Mouse (Mus musculus): ENCODE measurements around the gene Ddb1. TPM values are rescaled to one million over a fixed set of nuclear protein-coding genes. Genes with fewer than 3 reads are reported as not detected.

The Ddb1 gene
- polyA plus RNA-seq, 1 experiment from 2014 or later = 245 TPM

- no peak; the same call in 1 of the 2 replicates for ATAC-seq (ENCODE audit: low read depth)
- Histone ChIP-seq H3K27ac (replicated peaks) (no peak overlapping the region), H3K4me1 (replicated peaks) (peaks cover 6% of the 10 kb centered on the region), H3K27me3 (peaks cover 3% of the 10 kb centered on the region), H3K36me3 (no peaks in the 10 kb centered on the region), H3K9me3 (no peaks in the 10 kb centered on the region), H3K4me3 (no peak overlapping the region), H3K4me2 (no peak overlapping the region), H3K9ac (no peak overlapping the region)
- WGBS = 46% methylated on average over 13 of the region's 13 CpGs
Measured at GRCm38 (mm10) chr19:10640589-10641378, 35.7 kb downstream of the Ddb1 start.

- WGBS = 91% methylated on average over 2 of the region's 2 CpGs
- no peak for ATAC-seq (ENCODE audit: low read depth)
- no peaks in the 10 kb centered on the region; the same call in 1 of the 2 replicates for H3K27me3 ChIP-seq
- H3K9me3 ChIP-seq = no peaks in the 10 kb centered on the region
- no peak overlapping the region for H3K9ac ChIP-seq
- no peaks in the 10 kb centered on the region for H3K36me3 ChIP-seq
- H3K4me1 ChIP-seq (replicated peaks) = peaks cover under 1% of the 10 kb centered on the region; the same call in 1 of the 2 replicates
- H3K4me3 ChIP-seq = no peak overlapping the region
- no peak overlapping the region for H3K27ac ChIP-seq (replicated peaks)
- H3K4me2 ChIP-seq = no peak overlapping the region
Measured at GRCm38 (mm10) chr19:10645616-10646015, 40.5 kb downstream of the Ddb1 start.

GRCm38 (mm10) chr19:10648156-10648555 lies 43.0 kb downstream of the Ddb1 start:
- Histone ChIP-seq H3K9me3 (no peaks in the 10 kb centered on the region), H3K4me2 (no peak overlapping the region), H3K36me3 (no peaks in the 10 kb centered on the region), H3K4me1 (replicated peaks) (no peaks in the 10 kb centered on the region), H3K27me3 (no peaks in the 10 kb centered on the region; the same call in 1 of the 2 replicates), H3K9ac (no peak overlapping the region), H3K4me3 (no peak overlapping the region), H3K27ac (replicated peaks) (no peak overlapping the region)
- WGBS = 79% methylated on average over 8 of the region's 8 CpGs
- no peak for ATAC-seq (ENCODE audit: low read depth)

GRCm38 (mm10) chr19:10656058-10656457 lies 50.9 kb downstream of the Ddb1 start:
- 53% methylated on average over 3 of the region's 3 CpGs for WGBS
- no peak overlapping the region for H3K4me2 ChIP-seq
- no peak overlapping the region for H3K4me3 ChIP-seq
- H3K9me3 ChIP-seq = no peaks in the 10 kb centered on the region
- H3K9ac ChIP-seq = no peak overlapping the region
- no peak overlapping the region for H3K27ac ChIP-seq (replicated peaks)
- no peaks in the 10 kb centered on the region for H3K36me3 ChIP-seq
- no peaks in the 10 kb centered on the region for H3K27me3 ChIP-seq
- H3K4me1 ChIP-seq (replicated peaks) = no peaks in the 10 kb centered on the region
- no peak for ATAC-seq (ENCODE audit: low read depth)

- H3K4me2 ChIP-seq = no peak overlapping the region
- H3K4me3 ChIP-seq = no peak overlapping the region
- H3K4me1 ChIP-seq (replicated peaks) = no peaks in the 10 kb centered on the region
- ATAC-seq (ENCODE audit: low read depth) = no peak
- 91% methylated on average over 5 of the region's 5 CpGs for WGBS
- no peaks in the 10 kb centered on the region for H3K36me3 ChIP-seq
- no peak overlapping the region for H3K9ac ChIP-seq
- no peaks in the 10 kb centered on the region; the same call in 1 of the 2 replicates for H3K27me3 ChIP-seq
- no peak overlapping the region for H3K27ac ChIP-seq (replicated peaks)
- H3K9me3 ChIP-seq = no peaks in the 10 kb centered on the region
Measured at GRCm38 (mm10) chr19:10657742-10658141, 52.6 kb downstream of the Ddb1 start.

- Histone ChIP-seq H3K4me2 (no peak overlapping the region), H3K27me3 (no peaks in the 10 kb centered on the region; the same call in 1 of the 2 replicates), H3K27ac (replicated peaks) (no peak overlapping the region), H3K4me1 (replicated peaks) (no peaks in the 10 kb centered on the region), H3K9ac (no peak overlapping the region), H3K9me3 (no peaks in the 10 kb centered on the region), H3K4me3 (no peak overlapping the region), H3K36me3 (no peaks in the 10 kb centered on the region)
- 88% methylated on average over 2 of the region's 2 CpGs for WGBS
- no peak for ATAC-seq (ENCODE audit: low read depth)
Measured at GRCm38 (mm10) chr19:10658406-10658805, 53.3 kb downstream of the Ddb1 start.

GRCm38 (mm10) chr19:10661373-10661772 lies 56.2 kb downstream of the Ddb1 start:
- WGBS = 79% methylated on average over 5 of the region's 5 CpGs
- ATAC-seq (ENCODE audit: low read depth) = no peak
- H3K27ac ChIP-seq (replicated peaks) = no peak overlapping the region

GRCm38 (mm10) chr19:10661919-10662318 lies 56.8 kb downstream of the Ddb1 start:
- no peaks in the 10 kb centered on the region for H3K36me3 ChIP-seq
- no peaks in the 10 kb centered on the region; the same call in 1 of the 2 replicates for H3K27me3 ChIP-seq
- 88% methylated on average over 2 of the region's 2 CpGs for WGBS
- H3K9me3 ChIP-seq = no peaks in the 10 kb centered on the region
- no peak overlapping the region for H3K9ac ChIP-seq
- no peak overlapping the region for H3K27ac ChIP-seq (replicated peaks)
- H3K4me1 ChIP-seq (replicated peaks) = no peaks in the 10 kb centered on the region
- no peak for ATAC-seq (ENCODE audit: low read depth)
- H3K4me3 ChIP-seq = no peak overlapping the region
- H3K4me2 ChIP-seq = no peak overlapping the region

More at GRCm38 (mm10) chr19:10661373-10661772, 56.2 kb downstream of the Ddb1 start:
- Histone ChIP-seq H3K36me3 (no peaks in the 10 kb centered on the region), H3K4me2 (no peak overlapping the region), H3K4me1 (replicated peaks) (no peaks in the 10 kb centered on the region), H3K4me3 (no peak overlapping the region), H3K9ac (no peak overlapping the region), H3K27me3 (no peaks in the 10 kb centered on the region; the same call in 1 of the 2 replicates), H3K9me3 (no peaks in the 10 kb centered on the region)

GRCm38 (mm10) chr19:10662665-10663064 lies 57.5 kb downstream of the Ddb1 start:
- H3K27me3 ChIP-seq = no peaks in the 10 kb centered on the region; the same call in 1 of the 2 replicates
- WGBS = 77% methylated on average over 3 of the region's 3 CpGs
- no peaks in the 10 kb centered on the region for H3K4me1 ChIP-seq (replicated peaks)
- no peaks in the 10 kb centered on the region for H3K9me3 ChIP-seq
- H3K27ac ChIP-seq (replicated peaks) = no peak overlapping the region
- no peak for ATAC-seq (ENCODE audit: low read depth)
- no peak overlapping the region for H3K9ac ChIP-seq
- no peak overlapping the region for H3K4me3 ChIP-seq
- H3K4me2 ChIP-seq = no peak overlapping the region
- H3K36me3 ChIP-seq = no peaks in the 10 kb centered on the region

GRCm38 (mm10) chr19:10665093-10665492 lies 60.0 kb downstream of the Ddb1 start:
- no peak for ATAC-seq (ENCODE audit: low read depth)
- H3K27ac ChIP-seq (replicated peaks) = no peak overlapping the region
- no peaks in the 10 kb centered on the region for H3K9me3 ChIP-seq
- no peak overlapping the region for H3K4me3 ChIP-seq
- no peak overlapping the region for H3K4me2 ChIP-seq
- no peak overlapping the region for H3K9ac ChIP-seq
- H3K36me3 ChIP-seq = no peaks in the 10 kb centered on the region
- WGBS = 63% methylated on average over 3 of the region's 3 CpGs
- no peaks in the 10 kb centered on the region; the same call in 1 of the 2 replicates for H3K27me3 ChIP-seq
- no peaks in the 10 kb centered on the region for H3K4me1 ChIP-seq (replicated peaks)

GRCm38 (mm10) chr19:10665499-10665898 lies 60.4 kb downstream of the Ddb1 start:
- H3K9ac ChIP-seq = no peak overlapping the region
- H3K4me1 ChIP-seq (replicated peaks) = no peaks in the 10 kb centered on the region
- no peaks in the 10 kb centered on the region; the same call in 1 of the 2 replicates for H3K27me3 ChIP-seq
- H3K4me3 ChIP-seq = no peak overlapping the region
- no peaks in the 10 kb centered on the region for H3K36me3 ChIP-seq
- H3K27ac ChIP-seq (replicated peaks) = no peak overlapping the region
- H3K4me2 ChIP-seq = no peak overlapping the region
- peak; percentile 77 for ATAC-seq (ENCODE audit: low read depth)
- 18% methylated on average over 2 of the region's 2 CpGs for WGBS
- H3K9me3 ChIP-seq = no peaks in the 10 kb centered on the region

- Histone ChIP-seq H3K9ac (no peak overlapping the region), H3K36me3 (no peaks in the 10 kb centered on the region), H3K9me3 (no peaks in the 10 kb centered on the region), H3K27me3 (no peaks in the 10 kb centered on the region), H3K27ac (replicated peaks) (no peak overlapping the region), H3K4me2 (no peak overlapping the region), H3K4me3 (no peak overlapping the region), H3K4me1 (replicated peaks) (no peaks in the 10 kb centered on the region; the same call in 1 of the 2 replicates)
- 81% methylated on average over 4 of the region's 4 CpGs for WGBS
- ATAC-seq (ENCODE audit: low read depth) = no peak
Measured at GRCm38 (mm10) chr19:10671319-10671718, 66.2 kb downstream of the Ddb1 start.

Measured in neural tube, embryonic 13.5 days (tissue).